Mouse (Mus musculus) spleen, postnatal 10 days (tissue): ENCODE measurements at regions not wholly inside any gene's neighbourhood (a gene's known extent, or its start where the extent isn't known, plus 50 kb on each side); places are given as distances from the start of the nearest gene placed in this dataset.

Experiments used
- DNase-seq, 2 experiments: peaks; one replicate each; pipeline ENCODE4 v3.0.0; 2021 to 2022; ENCODE audit warnings: low spot score in 2 of 2

- DNase-seq = no peak
Measured at GRCm38 (mm10) chr3:120898258-120898657, 273.2 kb downstream of the Rwdd3 start.

- no peak for DNase-seq
Measured at GRCm38 (mm10) chr3:120897758-120898157, 273.7 kb downstream of the Rwdd3 start.

GRCm38 (mm10) chr3:120897221-120897620 is 274.3 kb downstream of the Rwdd3 start:
- no peak for DNase-seq

GRCm38 (mm10) chr3:120886063-120886841 is 285.2 kb downstream of the Rwdd3 start:
- DNase-seq = no peak

- DNase-seq = no peak
Measured at GRCm38 (mm10) chr3:120885401-120885800, 286.1 kb downstream of the Rwdd3 start.

- no peak for DNase-seq
Measured at GRCm38 (mm10) chr3:120884189-120884588, 287.3 kb downstream of the Rwdd3 start.

- no peak for DNase-seq
Measured at GRCm38 (mm10) chr3:120883650-120884049, 287.8 kb downstream of the Rwdd3 start.

GRCm38 (mm10) chr3:120879409-120879808 is 292.1 kb downstream of the Rwdd3 start:
- DNase-seq = no peak

GRCm38 (mm10) chr3:120875740-120876139 is 295.8 kb downstream of the Rwdd3 start:
- DNase-seq = no peak

GRCm38 (mm10) chr3:120865036-120865435 is 306.5 kb downstream of the Rwdd3 start:
- DNase-seq = no peak

GRCm38 (mm10) chr3:120861641-120862040 is 309.9 kb downstream of the Rwdd3 start:
- no peak for DNase-seq

- no peak for DNase-seq
Measured at GRCm38 (mm10) chr3:120858281-120858680, 313.2 kb downstream of the Rwdd3 start.

GRCm38 (mm10) chr3:120854322-120854721 is 317.2 kb downstream of the Rwdd3 start:
- DNase-seq = no peak

GRCm38 (mm10) chr3:120843623-120844022 is 327.9 kb downstream of the Rwdd3 start:
- DNase-seq = no peak

GRCm38 (mm10) chr3:120823536-120823935 is 348.0 kb downstream of the Rwdd3 start:
- DNase-seq = no peak

GRCm38 (mm10) chr3:120811901-120812300 is 359.6 kb downstream of the Rwdd3 start:
- no peak for DNase-seq

GRCm38 (mm10) chr3:120810527-120810926 is 361.0 kb downstream of the Rwdd3 start:
- no peak for DNase-seq

GRCm38 (mm10) chr3:120810048-120810447 is 361.4 kb downstream of the Rwdd3 start:
- DNase-seq = no peak

GRCm38 (mm10) chr3:120786659-120787058 is 384.8 kb downstream of the Rwdd3 start:
- no peak for DNase-seq

- DNase-seq = no peak
Measured at GRCm38 (mm10) chr3:120781486-120781885, 390.0 kb downstream of the Rwdd3 start.

GRCm38 (mm10) chr3:120779091-120779490 is 392.4 kb downstream of the Rwdd3 start:
- DNase-seq = no peak

- no peak for DNase-seq
Measured at GRCm38 (mm10) chr3:120774951-120775350, 396.5 kb downstream of the Rwdd3 start.

GRCm38 (mm10) chr3:120761681-120762080 is 409.8 kb downstream of the Rwdd3 start:
- DNase-seq = no peak

GRCm38 (mm10) chr3:120761223-120761622 is 410.3 kb downstream of the Rwdd3 start:
- no peak for DNase-seq
